Mouse (Mus musculus) forebrain, embryonic 12.5 days (tissue): ENCODE data around the gene Olfr1012. TPM values are rescaled to one million over a fixed set of nuclear protein-coding genes. Genes with fewer than 3 reads are reported as not detected.

Experiments used
- polyA plus RNA-seq: library from polyadenylated mRNA; unstranded; fragments of >200 nt; fragmentation: Nextera tagmentation; extraction: Ambion mirVana; gene quantifications from 2 replicates; pipeline ENCODE4 v1.2.1, GENCODE M21; 2016

Gene Olfr1012
- polyA plus RNA-seq, 1 experiment from 2014 or later = not detected

Other genes starting within 250 kb of the Olfr1012 start
- not detected in 2 replicates for gene 4833423E24Rik, start 243.7 kb downstream of the Olfr1012 start, polyA plus RNA-seq
- not detected in 2 replicates for gene Olfr996, start 183.6 kb downstream of the Olfr1012 start, polyA plus RNA-seq
- not detected in 2 replicates for gene Olfr998, start 173.8 kb downstream of the Olfr1012 start, polyA plus RNA-seq
- not detected in 2 replicates for gene Olfr1000, start 150.9 kb downstream of the Olfr1012 start, polyA plus RNA-seq
- gene Olfr1002, start 112.1 kb downstream of the Olfr1012 start, polyA plus RNA-seq = not detected in 2 replicates
- gene Olfr154, start 98.3 kb downstream of the Olfr1012 start, polyA plus RNA-seq = not detected in 2 replicates
- gene Olfr1006, start 84.0 kb downstream of the Olfr1012 start, polyA plus RNA-seq = not detected in 2 replicates
- gene Olfr1008, start 73.3 kb downstream of the Olfr1012 start, polyA plus RNA-seq = not detected in 2 replicates
- gene Olfr1009, start 47.3 kb downstream of the Olfr1012 start, polyA plus RNA-seq = not detected in 2 replicates
- not detected in 2 replicates for gene Olfr1013, start 4.3 kb upstream of the Olfr1012 start, polyA plus RNA-seq
- gene Olfr1014, start 9.9 kb upstream of the Olfr1012 start, polyA plus RNA-seq = not detected in 2 replicates
- not detected in 2 replicates for gene Olfr1015, start 19.3 kb upstream of the Olfr1012 start, polyA plus RNA-seq
- gene Olfr1016, start 39.8 kb upstream of the Olfr1012 start, polyA plus RNA-seq = not detected in 2 replicates
- gene Olfr1018, start 55.7 kb upstream of the Olfr1012 start, polyA plus RNA-seq = not detected in 2 replicates
- gene Olfr1019, start 82.7 kb upstream of the Olfr1012 start, polyA plus RNA-seq = not detected in 2 replicates
- not detected in 2 replicates for gene Olfr1020, start 84.3 kb upstream of the Olfr1012 start, polyA plus RNA-seq
- gene Olfr1022, start 105.8 kb upstream of the Olfr1012 start, polyA plus RNA-seq = not detected in 2 replicates
- not detected in 2 replicates for gene Olfr1023, start 122.9 kb upstream of the Olfr1012 start, polyA plus RNA-seq
- gene Olfr1024, start 142.3 kb upstream of the Olfr1012 start, polyA plus RNA-seq = not detected in 2 replicates
- gene Olfr1025-ps1, start 152.4 kb upstream of the Olfr1012 start, polyA plus RNA-seq = not detected in 2 replicates
- gene Olfr1026, start 158.8 kb upstream of the Olfr1012 start, polyA plus RNA-seq = not detected in 2 replicates
- not detected in 2 replicates for gene Olfr1028, start 187.7 kb upstream of the Olfr1012 start, polyA plus RNA-seq
- gene Olfr1029, start 211.1 kb upstream of the Olfr1012 start, polyA plus RNA-seq = not detected in 2 replicates
- gene Olfr1030, start 216.5 kb upstream of the Olfr1012 start, polyA plus RNA-seq = not detected in 2 replicates
- gene Olfr1031, start 227.5 kb upstream of the Olfr1012 start, polyA plus RNA-seq = not detected in 2 replicates
- not detected in 2 replicates for gene Olfr1032, start 242.8 kb upstream of the Olfr1012 start, polyA plus RNA-seq